Mouse (Mus musculus) adipocyte (in vitro differentiated cells): ENCODE measurements around the gene Oas1h.
"Not testable (repeated sequence)": the region's sequence is repeated elsewhere in the genome, so short reads cannot be mapped to it uniquely, and the experiment has no call there.

ENCODE experiments used
- DNase-seq: peaks from one replicate; pipeline ENCODE4 v3.0.0-alpha.2; 2016; ENCODE audit warnings: low spot score

Oas1h gene

GRCm38 (mm10) chr5:120881681-120882080 lies 20.5 kb downstream of the Oas1h start:
- DNase-seq: not testable (repeated sequence)

- DNase-seq: not testable (repeated sequence)
These were observed 26.2 kb downstream of the Oas1h start, which contains the start of gene Oas1g for GRCm38 (mm10) chr5:120887413-120887812. Oas1g (minus strand) TSS chr5:120887613.

- no peak for DNase-seq
These were observed 26.6 kb downstream of the Oas1h start for GRCm38 (mm10) chr5:120887831-120888230.

- DNase-seq: not testable (repeated sequence)
These were observed 27.1 kb downstream of the Oas1h start for GRCm38 (mm10) chr5:120888294-120888815.

- no peak for DNase-seq
These were observed 28.8 kb downstream of the Oas1h start for GRCm38 (mm10) chr5:120890026-120890425.

- no peak for DNase-seq
These were observed 29.8 kb downstream of the Oas1h start for GRCm38 (mm10) chr5:120890991-120891390.

GRCm38 (mm10) chr5:120891566-120892242 lies 30.5 kb downstream of the Oas1h start:
- DNase-seq: not testable (repeated sequence)

DNA sequence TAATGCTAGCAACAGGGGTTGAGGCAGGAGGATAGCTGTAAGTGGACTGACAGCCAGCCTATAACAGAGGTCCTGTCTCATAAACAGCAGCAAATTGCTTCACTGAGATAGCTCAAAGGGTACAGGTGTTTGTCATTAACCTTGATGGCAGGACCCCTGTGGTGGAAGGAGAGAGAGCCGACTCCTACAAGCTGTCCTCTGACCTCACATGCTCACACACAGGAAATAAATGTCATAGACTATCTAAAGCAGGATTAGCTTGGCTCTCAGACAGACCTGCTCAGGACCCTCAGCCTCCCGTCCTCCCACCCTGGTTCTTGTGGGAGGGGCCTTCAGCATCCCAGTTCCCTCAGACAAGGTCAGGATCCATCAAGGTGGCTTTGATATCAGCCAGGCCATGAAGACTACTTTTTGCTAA lies 31.0 kb downstream of the Oas1h start:
- DNase-seq: no peak

GRCm38 (mm10) chr5:120893866-120894265 lies 32.6 kb downstream of the Oas1h start:
- DNase-seq: not testable (repeated sequence)

DNA sequence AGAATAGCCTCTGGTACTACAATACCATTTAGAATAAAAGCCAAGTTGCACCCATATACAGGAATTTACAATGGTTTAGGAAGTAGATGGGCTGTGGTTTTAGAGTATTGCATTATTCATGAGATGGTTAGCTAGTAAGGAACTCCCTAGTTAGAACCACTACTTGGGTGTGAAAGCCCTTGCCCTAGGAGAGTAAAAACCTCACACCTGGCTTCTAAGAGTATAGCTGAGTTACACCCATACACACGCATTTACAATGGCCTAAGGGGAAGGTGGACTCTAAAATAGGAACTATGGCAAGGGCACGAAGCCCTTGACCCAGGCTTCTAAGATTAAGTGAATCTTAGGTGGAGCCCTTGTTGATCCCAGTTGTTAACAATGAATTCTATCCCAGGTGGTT lies 33.5 kb downstream of the Oas1h start:
- DNase-seq: not testable (repeated sequence)

- no peak for DNase-seq
These were observed 34.1 kb downstream of the Oas1h start for GRCm38 (mm10) chr5:120895231-120895900.

- DNase-seq: no peak
These were observed 37.1 kb downstream of the Oas1h start for GRCm38 (mm10) chr5:120898307-120898706.

GRCm38 (mm10) chr5:120898726-120899125 lies 37.5 kb downstream of the Oas1h start:
- DNase-seq: no peak

- DNase-seq: no peak
These were observed 39.4 kb downstream of the Oas1h start for GRCm38 (mm10) chr5:120900666-120901065.

GRCm38 (mm10) chr5:120902056-120902455 lies 40.8 kb downstream of the Oas1h start:
- DNase-seq: no peak

- not testable (repeated sequence) for DNase-seq
These were observed 45.8 kb downstream of the Oas1h start, which contains the start of gene Oas1a for GRCm38 (mm10) chr5:120906791-120907733. Oas1a (minus strand) TSS chr5:120907521.

- DNase-seq: no peak
These were observed 47.1 kb downstream of the Oas1h start for GRCm38 (mm10) chr5:120908196-120908920.

- not testable (repeated sequence) for DNase-seq
These were observed 53.0 kb downstream of the Oas1h start, which contains the start of gene Oas1d for GRCm38 (mm10) chr5:120914204-120914603. Oas1d (plus strand) TSS chr5:120914536.

- DNase-seq: not testable (repeated sequence)
These were observed 58.1 kb downstream of the Oas1h start for GRCm38 (mm10) chr5:120919156-120919935.

- DNase-seq: no peak
These were observed 59.1 kb downstream of the Oas1h start for GRCm38 (mm10) chr5:120920296-120920695.
